Mouse (Mus musculus): ENCODE data around the gene Dscaml1.

DNA sequence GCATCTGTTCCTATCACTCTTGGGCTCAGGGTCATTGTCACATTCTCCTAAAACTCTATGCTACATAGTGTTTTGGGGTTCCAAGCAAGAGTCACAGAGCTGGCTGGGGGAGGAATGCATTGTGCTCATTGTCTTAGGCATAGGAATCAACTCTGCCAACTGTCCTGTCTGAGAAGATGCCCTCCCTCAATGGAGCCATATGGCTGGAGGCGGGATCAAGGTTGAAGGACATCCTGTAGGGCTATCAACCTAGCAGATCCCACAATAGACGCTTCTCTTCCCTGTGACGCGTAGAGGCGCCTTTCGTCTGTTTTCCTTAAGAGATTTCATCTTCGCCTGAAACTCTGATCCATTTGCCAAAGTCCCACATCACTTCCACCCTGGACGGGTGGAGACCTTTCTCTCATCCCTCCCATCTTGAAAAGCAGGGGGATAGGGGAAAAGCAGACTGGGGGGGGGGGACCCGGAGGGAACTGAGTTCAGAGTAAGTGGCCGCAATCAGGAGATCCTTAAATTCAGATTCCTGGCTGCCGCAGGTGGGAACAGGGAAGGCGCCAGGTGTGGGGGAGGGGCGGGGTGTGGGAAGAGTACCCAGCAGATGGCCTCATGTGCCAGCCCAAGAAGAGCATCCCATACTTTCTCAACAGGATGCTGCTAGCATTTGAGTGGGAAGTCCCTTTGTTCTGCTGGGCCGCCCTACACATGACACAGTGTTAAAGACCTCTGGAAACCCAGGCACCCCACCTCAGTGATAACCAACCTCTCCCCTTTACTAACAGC, 113.0 kb downstream of the Dscaml1 start:
- no peak for TF ChIP-seq CTCF (IDR thresholded peaks at IDR 0.05; ENCODE audit: extremely low read depth, insufficient read depth, insufficient read length, insufficient replicate concordance)
- no peak for TF ChIP-seq POLR2A (IDR thresholded peaks at IDR 0.05; ENCODE audit: low read depth, low read length)
